Mouse (Mus musculus) layer of hippocampus, adult 9-10 months (tissue): Measurements from ENCODE around the gene Cntn2.
"Not testable (repeated sequence)": the region's sequence is repeated elsewhere in the genome, so short reads cannot be mapped to it uniquely, and the experiment has no call there.

ENCODE experiments used
- DNase-seq: peaks from one replicate; pipeline ENCODE4 v3.0.0; 2022; ENCODE audit warnings: low spot score

The Cntn2 gene

GRCm38 (mm10) chr1:132509771-132510170 is 33.3 kb downstream of the Cntn2 start:
- DNase-seq, result no peak

- no peak for DNase-seq
Observed at GRCm38 (mm10) chr1:132506656-132507055, 36.4 kb downstream of the Cntn2 start.

- no peak for DNase-seq
Observed at GRCm38 (mm10) chr1:132506058-132506457, 37.0 kb downstream of the Cntn2 start, which contains the start of gene Tmem81. Gene Tmem81, plus strand, starts transcription at chr1:132506230.

- DNase-seq, result no peak
Observed at GRCm38 (mm10) chr1:132505155-132505554, 37.9 kb downstream of the Cntn2 start.

- no peak for DNase-seq
Observed at GRCm38 (mm10) chr1:132500535-132500934, 42.5 kb downstream of the Cntn2 start.

GRCm38 (mm10) chr1:132483759-132484158 is 59.3 kb downstream of the Cntn2 start:
- no peak for DNase-seq

GRCm38 (mm10) chr1:132483234-132483633 is 59.8 kb downstream of the Cntn2 start:
- no peak for DNase-seq

GRCm38 (mm10) chr1:132481619-132482018 is 61.4 kb downstream of the Cntn2 start:
- no peak for DNase-seq

- no peak for DNase-seq
Observed at GRCm38 (mm10) chr1:132479438-132479837, 63.6 kb downstream of the Cntn2 start.

GRCm38 (mm10) chr1:132476928-132477691 is 65.9 kb downstream of the Cntn2 start, which contains the start of gene Rbbp5:
Gene Rbbp5, plus strand, starts transcription at chr1:132477365.
- peak; percentile 87 for DNase-seq

GRCm38 (mm10) chr1:132476575-132476927 is 66.5 kb downstream of the Cntn2 start:
- DNase-seq, result no peak

- no peak for DNase-seq
Observed at GRCm38 (mm10) chr1:132474496-132474895, 68.6 kb downstream of the Cntn2 start.

GRCm38 (mm10) chr1:132472537-132472936 is 70.5 kb downstream of the Cntn2 start:
- no peak for DNase-seq

- no peak for DNase-seq
Observed at GRCm38 (mm10) chr1:132471499-132471898, 71.6 kb downstream of the Cntn2 start.

GRCm38 (mm10) chr1:132471032-132471431 is 72.0 kb downstream of the Cntn2 start:
- DNase-seq, result no peak

GRCm38 (mm10) chr1:132470031-132470430 is 73.0 kb downstream of the Cntn2 start:
- not testable (repeated sequence) for DNase-seq

GRCm38 (mm10) chr1:132469519-132469918 is 73.5 kb downstream of the Cntn2 start:
- DNase-seq, result no peak

- DNase-seq, result no peak
Observed at GRCm38 (mm10) chr1:132468926-132469325, 74.1 kb downstream of the Cntn2 start.

GRCm38 (mm10) chr1:132464651-132465050 is 78.4 kb downstream of the Cntn2 start:
- no peak for DNase-seq
